Mouse (Mus musculus) myocyte (in vitro differentiated cells): ENCODE measurements around the gene Ptprd.

Experiments used
- E2F4 ChIP-seq: IDR thresholded peaks from one replicate; pipeline ENCODE4 v1.6.1; 2011; ENCODE audit warnings: mild to moderate bottlenecking, control low read depth, moderate library complexity; ENCODE audit not compliant: insufficient read depth
- POLR2A ChIP-seq: IDR thresholded peaks from one replicate; pipeline ENCODE4 v1.6.1; 2011; ENCODE audit warnings: low read depth, mild to moderate bottlenecking, control low read depth, moderate library complexity; ENCODE audit not compliant: insufficient read length
- SRF ChIP-seq: IDR thresholded peaks from one replicate; pipeline ENCODE4 v1.6.1; 2011; ENCODE audit warnings: low read depth; ENCODE audit not compliant: control insufficient read depth, insufficient read length

DNA sequence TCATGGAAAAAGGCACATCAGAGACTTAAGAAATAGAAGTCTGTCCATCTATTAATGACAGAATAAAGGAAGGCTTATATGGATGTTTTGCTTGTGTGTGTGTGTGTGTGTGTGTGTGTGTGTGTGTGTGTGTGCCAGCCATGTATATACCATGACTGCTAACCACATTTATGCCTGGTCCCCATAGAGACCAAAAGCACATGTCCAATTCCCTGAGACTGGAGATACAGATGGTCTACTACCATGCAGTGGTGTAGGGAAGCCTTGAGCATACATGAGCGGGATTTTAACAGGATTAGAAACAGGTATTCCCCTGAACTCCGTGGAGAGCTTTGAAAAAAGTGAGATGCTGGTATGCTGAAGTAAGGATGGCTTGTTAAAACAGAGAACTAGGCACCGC, 1886.1 kb downstream of the Ptprd start:
- TF ChIP-seq E2F4 = no peak
- no peak for TF ChIP-seq POLR2A
- TF ChIP-seq SRF = no peak
